Mouse (Mus musculus): ENCODE measurements around the gene Tmco1.
"Not testable (repeated sequence)": the region's sequence is repeated elsewhere in the genome, so short reads cannot be mapped to it uniquely, and the experiment has no call there.

Gene Tmco1

GRCm38 (mm10) chr1:167339177-167339781 lies 31.1 kb downstream of the Tmco1 start:
- peak; percentile 70 to 72 for DNase-seq

DNA sequence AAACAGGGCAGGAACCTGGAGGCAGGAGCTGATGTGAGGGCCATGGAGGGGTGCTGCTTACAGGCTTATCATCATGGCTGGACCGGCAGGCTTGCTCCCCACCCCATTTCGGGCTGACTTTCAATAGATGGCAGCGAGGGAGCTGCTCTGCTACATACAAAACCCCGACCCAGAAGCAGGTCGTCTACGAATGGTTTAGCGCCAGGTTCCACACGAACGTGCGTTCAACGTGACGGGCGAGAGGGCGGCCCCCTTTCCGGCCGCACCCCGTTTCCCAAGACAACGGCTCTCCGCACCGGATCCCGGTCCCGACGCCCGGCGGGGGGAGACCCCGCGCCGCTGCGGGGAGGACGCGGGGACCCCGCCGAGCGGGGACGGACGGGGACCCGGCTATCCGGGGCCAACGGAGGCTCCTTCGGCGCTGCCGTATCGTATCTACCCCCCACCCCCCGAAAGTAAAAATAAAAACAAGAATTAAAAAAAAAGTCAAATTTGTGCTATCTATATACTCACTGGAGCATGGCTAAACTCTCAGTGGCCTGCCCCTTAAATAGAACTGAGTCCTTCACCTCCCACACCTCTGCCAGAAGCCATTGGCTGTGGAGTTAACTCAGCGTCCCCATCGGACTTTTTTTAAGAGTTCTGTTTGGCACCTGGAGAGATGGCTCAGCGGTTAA lies 32.1 kb downstream of the Tmco1 start:
- peak in 1 of 2 experiments; percentile 31 for DNase-seq

DNA sequence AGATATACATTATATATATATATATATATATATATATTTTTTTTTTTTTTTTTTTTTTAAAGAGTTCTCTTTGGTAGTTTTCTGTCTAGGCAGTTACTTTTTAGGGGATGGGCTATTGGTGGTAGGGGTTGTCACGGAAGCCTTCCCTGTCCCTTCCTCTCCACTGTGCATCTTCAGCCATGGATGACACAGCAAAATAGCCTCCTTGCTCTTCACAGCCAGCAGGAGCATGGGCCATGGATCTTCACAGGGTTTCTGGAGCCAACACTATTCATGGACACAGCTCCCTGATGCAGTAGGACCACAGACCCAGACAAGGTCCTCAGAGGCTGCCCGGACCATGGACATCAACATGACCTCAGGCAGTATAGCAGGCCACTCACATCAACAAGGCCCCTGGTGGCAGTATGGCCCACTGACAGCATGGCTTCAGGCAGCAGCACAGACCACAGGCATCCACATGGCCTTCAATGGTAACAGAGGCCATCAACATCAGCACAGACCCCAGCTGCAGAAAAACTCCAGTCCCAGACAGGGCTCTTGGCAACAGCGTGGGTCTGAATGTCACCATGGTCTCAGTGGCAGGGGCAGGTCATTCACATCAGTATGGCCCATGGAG lies 32.8 kb downstream of the Tmco1 start:
- no peak for DNase-seq

DNA sequence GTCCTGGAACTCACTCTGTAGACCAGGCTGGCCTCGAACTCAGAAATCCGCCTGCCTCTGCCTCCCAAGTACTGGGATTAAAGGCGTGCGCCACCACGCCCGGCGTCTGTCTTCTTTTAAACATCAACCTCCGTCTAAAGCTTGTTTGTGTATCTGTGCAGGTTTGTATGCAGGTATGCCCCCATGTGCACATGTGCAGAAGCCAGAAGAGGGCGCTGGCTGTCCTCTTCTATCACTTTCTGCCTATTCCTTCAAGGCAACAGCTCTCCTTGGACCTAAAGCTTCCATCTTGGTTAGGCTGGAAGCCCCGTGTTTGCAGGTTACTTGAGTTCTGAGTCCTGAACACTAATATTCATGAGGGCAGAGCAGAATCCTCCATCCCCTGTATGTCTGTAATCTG lies 34.7 kb downstream of the Tmco1 start:
- DNase-seq, result no peak

DNA sequence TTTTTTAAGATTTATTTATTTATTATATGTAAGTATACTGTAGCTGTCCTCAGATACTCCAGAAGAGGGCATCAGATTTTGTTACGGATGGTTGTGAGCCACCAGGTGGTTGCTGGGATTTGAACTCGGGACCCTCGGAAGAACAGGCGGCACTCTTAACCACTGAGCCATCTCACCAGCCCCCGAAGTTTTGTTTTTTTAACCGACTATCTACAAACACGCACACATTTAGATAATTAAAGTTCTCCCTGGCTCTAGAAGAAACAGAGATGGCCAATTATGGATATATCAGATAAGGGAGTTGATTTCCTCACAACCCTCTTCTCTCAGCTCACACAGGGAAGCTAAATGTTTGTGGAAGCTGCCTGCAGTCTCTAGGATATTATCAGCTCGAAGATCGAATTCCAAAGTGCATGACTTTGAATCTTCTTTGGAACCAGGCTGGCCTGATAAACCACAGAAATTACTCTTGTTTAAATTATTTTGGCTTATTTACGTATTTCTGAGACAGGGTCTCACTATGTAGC lies 37.9 kb downstream of the Tmco1 start:
- DNase-seq, result not testable (repeated sequence)

- DNase-seq, result not testable (repeated sequence)
Measured at GRCm38 (mm10) chr1:167349206-167349605, 41.0 kb downstream of the Tmco1 start.

DNA sequence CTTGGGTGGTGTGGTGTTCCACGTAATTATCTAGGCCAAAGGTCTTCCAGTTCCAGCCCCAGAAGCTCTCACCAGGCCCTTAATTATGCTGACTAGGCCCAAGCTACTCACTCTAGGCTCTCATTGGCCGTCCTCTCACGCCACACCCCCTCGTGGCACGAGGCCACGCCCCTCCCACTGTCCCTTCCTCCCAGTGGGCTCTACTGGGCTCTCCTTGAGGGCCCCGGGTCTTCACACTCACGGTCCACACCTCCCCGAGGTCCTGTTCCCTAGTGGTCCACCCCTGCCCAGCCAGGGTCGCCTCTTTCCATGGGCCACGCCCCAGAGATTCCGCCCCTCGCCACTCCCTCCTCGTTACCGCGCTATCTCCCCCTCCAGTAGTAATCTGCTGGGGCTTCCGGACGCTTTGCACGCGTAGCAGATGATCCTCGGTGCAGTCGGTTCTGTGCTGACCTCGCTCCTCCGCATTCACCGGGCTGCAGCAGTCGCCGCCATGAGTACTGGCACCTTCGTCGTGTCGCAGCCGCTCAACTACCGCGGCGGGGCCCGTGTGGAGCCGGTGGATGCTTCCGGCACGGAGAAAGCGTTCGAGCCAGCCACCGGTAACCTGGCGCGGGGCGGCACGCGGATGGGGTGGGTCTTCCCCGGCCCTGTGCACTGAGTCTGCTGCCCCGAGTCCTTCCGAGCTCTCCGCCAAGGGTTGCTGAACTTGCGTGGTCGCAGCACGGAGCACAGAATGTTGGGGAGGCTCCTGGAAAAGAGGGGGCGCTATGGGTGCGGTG lies 41.8 kb downstream of the Tmco1 start, which contains the start of gene Aldh9a1:
Gene Aldh9a1 (plus strand): TSS at position 177 of the 782 bp plus-strand sequence.
- DNase-seq, result peak; percentile 95

DNA sequence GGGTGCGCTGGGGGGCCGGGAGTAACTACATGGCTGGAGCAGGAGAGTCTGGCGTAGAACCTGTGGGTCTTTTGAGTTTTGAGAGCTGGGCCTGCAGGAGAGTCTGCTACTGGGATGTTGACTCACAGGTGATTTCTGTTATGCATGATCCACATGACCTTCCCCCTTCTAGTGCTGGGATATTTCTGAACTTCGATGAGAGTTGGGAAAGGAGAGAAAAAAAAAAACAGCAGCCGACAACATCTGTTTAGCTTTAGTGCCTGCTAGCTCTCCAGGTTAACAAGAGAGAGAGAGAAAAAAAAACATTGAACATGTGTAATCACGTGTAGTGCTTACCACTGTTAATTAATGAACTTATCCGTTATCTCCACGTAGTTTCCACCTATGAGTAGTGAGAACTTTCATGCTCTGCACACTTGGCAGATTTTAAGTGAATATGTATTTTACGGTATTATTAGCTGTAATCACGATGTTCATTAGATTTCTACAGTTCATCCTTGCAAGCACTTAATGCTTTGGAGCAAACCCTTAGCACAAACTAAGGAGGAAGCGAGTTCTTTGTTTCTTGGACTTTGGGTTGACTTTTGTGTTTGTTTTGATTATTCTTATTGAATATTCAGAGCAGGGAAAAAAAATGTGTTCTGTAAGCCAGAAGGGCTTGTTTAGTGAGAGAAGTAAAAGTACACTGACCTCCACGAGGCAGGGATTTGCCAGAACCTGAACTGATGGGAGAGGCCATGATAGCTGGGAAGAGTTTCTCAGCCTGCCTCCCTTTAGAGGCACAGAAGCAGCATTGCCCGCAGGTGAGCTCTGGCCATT lies 42.6 kb downstream of the Tmco1 start:
- DNase-seq, result no peak

GRCm38 (mm10) chr1:167352403-167352802 lies 44.2 kb downstream of the Tmco1 start:
- DNase-seq, result no peak

- DNase-seq, result no peak
Measured at GRCm38 (mm10) chr1:167357387-167357786, 49.2 kb downstream of the Tmco1 start.

GRCm38 (mm10) chr1:167358731-167359130 lies 50.6 kb downstream of the Tmco1 start:
- DNase-seq, result no peak

DNA sequence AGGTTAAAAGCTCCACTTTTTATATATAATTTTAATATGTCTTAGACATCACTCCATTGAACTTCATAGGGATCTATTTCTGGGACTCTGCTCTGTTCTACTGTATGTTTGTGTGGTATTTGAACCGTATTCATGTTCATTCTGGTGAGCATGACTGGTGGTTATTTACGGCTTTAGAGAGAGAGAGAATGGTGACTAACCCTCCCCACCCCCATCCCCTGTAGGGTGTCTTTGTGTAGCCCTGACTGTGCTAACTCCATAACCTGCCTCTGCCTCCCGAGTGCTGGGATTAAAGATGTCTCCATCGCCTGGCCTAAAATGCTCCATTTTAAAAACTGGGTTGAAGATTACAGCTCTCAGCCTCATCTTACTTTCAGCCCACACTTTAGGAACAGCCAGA lies 52.1 kb downstream of the Tmco1 start:
- DNase-seq, result no peak

GRCm38 (mm10) chr1:167362819-167363218 lies 54.6 kb downstream of the Tmco1 start:
- no peak for DNase-seq

- no peak for DNase-seq
Measured at GRCm38 (mm10) chr1:167363322-167363721, 55.1 kb downstream of the Tmco1 start.

GRCm38 (mm10) chr1:167365808-167366207 lies 57.6 kb downstream of the Tmco1 start:
- no peak for DNase-seq

DNA sequence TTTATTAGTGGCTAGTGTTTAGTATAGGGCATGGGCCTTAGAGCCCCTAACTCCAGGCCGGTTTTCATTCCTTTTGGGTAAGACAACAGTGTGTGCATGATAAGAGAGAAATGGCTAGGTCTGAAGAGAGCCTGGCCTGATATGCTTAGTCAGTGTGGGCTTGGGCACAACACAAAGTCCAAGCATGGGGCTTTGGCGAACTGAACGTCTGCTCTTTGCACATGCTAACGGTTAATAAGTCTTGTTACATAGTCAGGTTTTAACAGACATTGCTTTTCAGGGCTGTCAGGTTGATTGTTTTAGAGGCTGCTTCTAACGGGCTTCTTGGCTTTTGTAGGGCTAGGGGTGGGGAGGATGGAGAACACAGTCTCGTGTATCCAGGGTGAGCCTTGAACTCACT lies 58.4 kb downstream of the Tmco1 start:
- no peak for DNase-seq

DNA sequence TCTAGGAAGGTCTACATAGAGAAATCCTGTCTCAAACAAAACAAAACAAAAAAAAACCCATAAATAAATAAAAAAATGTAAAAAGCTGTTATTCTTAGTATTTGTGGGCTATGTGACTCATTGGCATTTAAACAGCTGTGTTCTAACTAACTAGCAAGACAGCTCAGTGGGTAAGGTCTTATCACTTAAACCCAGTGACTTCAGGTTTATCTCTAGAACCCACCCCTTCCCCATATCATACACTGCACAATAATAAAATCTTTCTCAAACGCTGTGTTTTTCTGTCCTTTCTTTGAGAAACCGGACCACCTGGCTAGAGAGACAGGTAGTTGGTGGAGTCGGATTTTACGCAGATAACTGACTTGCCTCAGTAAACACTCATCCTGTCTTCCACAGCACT lies 59.8 kb downstream of the Tmco1 start:
- DNase-seq, result no peak

- DNase-seq, result no peak
Measured at GRCm38 (mm10) chr1:167368513-167368912, 60.3 kb downstream of the Tmco1 start.

- DNase-seq, result peak; percentile 91 to 93
Measured at GRCm38 (mm10) chr1:167369905-167370304, 61.7 kb downstream of the Tmco1 start.

DNA sequence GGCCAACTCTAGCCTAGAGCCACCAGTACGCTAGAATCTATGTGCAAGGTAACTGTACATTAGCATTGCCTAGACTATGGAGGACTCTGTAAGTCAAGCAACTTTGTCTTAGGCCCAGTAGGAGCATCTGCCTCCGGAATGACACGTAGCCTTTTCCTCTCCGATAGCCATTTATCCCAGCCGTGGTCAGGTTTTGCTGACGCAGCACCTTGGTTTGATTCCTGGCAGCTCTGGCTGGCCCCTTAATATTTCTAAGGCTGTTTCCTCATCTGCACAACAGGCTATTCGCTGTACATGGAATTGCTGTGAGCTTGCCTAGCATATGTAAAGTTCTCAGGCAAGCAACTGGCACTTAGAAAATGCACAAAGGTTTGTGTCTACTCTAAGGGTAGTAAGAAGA lies 64.6 kb downstream of the Tmco1 start:
- no peak for DNase-seq

DNA sequence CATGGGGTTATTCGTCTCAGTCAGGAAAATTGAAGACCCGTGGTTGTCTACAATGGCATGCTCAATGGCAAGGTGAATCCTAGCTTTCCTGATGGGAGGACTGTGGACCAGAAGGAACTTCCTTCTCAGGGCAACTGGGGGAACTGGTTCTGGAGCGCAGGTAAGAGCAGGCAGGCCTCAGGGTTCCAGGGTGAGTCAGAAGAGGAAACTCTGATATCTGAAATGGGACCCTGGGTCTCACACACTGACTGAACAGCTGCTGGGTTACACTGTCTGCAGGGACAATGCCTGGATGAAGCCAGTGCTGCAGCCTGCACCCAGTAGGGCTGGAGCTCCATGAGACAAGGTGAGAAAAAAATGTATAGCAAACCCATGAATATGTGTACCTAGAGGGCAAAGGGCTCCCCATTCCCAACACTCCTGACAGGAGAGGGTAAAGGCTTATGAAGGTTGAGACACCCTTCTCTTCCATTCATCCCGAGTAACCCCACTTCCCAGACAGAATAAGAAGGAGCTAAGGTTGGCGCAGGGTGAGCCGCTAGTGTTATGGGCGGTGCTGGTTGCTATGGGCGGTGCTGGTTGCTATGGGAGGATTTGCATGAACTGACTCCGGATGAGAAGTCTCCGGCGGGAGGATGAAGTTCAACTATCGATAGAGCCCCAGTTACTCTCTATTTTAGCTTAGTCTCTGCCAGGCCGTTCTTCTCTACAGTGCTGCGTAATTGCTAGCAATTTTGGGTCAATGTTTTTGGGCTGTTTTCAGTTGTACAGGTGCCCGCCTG lies 66.0 kb downstream of the Tmco1 start:
- DNase-seq, result peak in 1 of 2 experiments; percentile 25
